Mouse (Mus musculus): ENCODE measurements around the gene Dync1i2.

Gene Dync1i2

DNA sequence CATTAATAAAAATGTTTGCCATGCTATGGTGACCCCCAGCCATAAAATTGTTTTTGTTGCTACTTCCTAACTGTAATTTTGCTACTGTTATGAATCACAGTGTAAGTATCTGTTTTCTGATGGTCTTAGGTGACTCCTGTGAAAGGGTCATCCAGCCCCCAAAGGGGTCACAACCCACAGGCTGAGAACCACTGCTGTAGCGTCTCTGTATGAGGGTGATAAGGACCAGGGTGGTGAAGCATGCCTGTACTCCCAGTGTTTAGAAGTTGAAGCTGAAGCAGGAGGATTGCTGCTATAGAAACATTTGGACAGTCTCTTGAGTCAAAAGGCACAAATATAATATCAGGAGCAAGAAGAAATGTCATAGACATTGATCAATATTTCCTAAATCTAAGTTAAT, 57.8 kb downstream of the Dync1i2 start:
- no peak for DNase-seq (ENCODE audit: low spot score in 2 of 2)

DNA sequence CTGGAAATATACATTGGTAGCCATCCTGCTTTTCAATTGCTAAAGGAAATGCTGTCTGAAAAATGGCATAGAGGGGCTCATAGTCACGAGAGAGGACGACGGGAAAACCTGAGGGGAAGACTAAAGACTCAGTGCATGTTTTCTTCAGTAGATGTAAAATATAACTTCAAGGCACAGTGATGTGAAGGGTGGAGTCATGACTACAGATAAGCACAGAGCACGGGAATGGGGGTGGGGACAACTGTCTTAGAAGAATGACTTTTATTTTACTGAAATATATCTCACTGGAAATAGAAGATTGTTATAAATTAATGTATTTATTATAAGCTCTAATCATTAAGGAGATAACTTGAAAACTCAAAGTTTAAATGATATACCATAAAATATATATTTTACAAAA, 58.6 kb downstream of the Dync1i2 start:
- no peak for DNase-seq (ENCODE audit: low spot score in 2 of 2)

- peak; percentile 39 to 44 for DNase-seq (ENCODE audit: low spot score in 2 of 2)
Observed at GRCm38 (mm10) chr2:71273955-71274679, 62.6 kb downstream of the Dync1i2 start.

- no peak for DNase-seq (ENCODE audit: low spot score in 2 of 2)
Observed at GRCm38 (mm10) chr2:71275734-71276133, 64.2 kb downstream of the Dync1i2 start.

DNA sequence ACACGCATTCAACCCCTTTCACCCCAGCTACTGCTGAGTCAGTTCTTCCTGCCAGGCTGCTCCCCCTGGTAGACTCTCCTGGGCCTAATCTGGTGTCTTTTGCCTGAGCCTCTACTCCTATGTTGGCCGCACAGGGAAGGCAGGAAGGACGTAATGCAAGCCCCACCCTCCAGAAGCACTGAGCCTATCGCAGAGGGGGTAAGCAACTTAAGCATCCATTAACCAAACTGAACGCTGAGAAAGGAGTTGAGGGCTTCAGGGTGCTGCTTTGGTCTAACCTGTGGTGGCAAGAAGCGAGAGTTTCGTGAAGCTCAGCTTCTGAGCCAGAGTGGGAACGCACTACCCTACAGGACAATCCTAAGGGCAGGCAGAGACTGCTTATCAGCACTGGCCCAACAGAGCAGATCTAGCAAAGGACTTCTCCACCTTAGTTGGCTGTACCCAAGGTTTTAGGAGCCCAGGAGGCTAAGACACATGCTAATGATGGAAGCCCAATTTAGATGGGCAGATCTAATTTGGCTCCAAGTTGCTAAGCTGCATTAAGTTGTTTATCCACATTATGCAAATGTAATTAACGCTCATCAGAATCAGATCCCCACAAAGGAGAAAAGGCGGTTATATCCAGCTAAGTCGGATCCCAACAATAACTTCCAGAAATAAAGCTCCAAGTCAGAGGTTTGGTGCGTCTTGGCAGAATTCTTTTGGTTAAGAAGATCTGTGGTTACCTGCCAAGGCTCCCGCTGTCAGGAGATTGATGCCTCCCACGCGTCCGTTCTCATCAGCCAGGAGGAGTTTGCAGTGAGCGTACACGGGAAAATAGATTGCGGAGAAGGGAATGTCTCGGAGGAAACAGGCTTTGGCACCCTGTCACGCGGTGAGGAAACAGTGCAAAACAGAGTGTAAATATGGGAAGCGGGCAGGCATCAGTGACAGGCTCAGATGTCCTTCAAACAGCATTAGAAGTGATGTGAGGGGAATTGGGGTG, 67.6 kb downstream of the Dync1i2 start:
- peak; percentile 54 to 58 for DNase-seq (ENCODE audit: low spot score in 2 of 2)

DNA sequence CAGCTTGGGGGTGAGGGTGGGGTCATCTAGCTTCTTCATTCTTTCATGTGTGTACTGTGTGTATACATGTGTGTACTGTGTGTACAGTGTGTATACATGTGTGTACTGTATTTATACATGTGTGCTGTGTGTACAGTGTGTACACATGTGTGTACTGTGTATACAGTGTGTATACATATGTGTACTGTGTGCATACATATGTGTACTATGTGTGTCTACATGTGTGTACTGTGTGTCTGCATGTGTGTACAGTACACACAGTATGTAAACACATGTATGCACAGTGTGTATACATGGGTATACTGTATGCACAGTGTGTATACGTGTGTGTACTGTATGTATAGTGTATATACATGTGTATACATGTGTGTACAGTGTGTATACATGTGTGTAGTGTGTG, 70.5 kb downstream of the Dync1i2 start:
- DNase-seq (ENCODE audit: low spot score in 2 of 2), result no peak

GRCm38 (mm10) chr2:71290107-71290775, 78.7 kb downstream of the Dync1i2 start:
- peak; percentile 15 to 30 for DNase-seq (ENCODE audit: low spot score in 2 of 2)

DNA sequence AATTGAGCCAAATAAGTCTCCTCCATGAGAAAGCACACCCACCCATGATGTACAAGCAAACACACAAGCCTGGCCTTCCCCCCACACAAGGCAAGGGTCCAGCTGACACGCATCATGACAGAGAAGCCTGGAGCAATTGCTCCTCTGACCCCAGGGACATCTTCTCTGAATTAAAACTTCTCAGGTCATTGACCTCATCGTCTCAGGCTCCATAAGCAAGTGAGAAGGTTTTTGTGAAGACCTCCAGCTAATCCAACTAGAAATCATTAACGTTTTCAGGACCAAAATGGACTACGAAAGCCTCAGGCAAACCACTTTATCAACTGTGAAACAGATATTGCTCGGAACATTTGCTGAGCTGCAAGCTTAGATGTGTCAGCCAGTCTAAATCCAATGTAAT, 80.1 kb downstream of the Dync1i2 start:
- DNase-seq (ENCODE audit: low spot score in 2 of 2), result no peak

GRCm38 (mm10) chr2:71293983-71294382, 82.5 kb downstream of the Dync1i2 start:
- DNase-seq (ENCODE audit: low spot score in 2 of 2), result no peak

DNA sequence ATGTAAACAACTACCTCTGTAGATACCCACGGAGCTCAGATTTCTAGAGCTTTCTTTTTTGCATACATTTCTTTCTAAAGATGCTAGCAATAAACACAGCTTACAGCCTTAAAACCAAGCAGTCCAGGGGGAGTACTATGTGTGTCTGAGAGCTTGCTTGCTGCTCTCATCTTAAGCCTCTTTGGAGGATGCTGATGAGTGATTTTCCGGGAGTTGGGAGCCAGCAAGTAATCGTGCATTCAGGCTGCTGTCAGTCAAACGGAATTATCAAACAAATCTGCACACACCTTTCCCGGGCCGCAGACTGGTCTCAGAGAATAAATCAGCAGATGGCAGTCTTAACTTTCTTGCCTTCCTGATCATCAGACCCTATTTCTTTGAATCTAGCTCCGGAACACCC, 83.0 kb downstream of the Dync1i2 start:
- DNase-seq (ENCODE audit: low spot score in 2 of 2), result no peak

GRCm38 (mm10) chr2:71295844-71296243, 84.3 kb downstream of the Dync1i2 start:
- no peak for DNase-seq (ENCODE audit: low spot score in 2 of 2)

GRCm38 (mm10) chr2:71297501-71297900, 86.0 kb downstream of the Dync1i2 start:
- DNase-seq (ENCODE audit: low spot score in 2 of 2), result no peak

- DNase-seq (ENCODE audit: low spot score in 2 of 2), result no peak
Observed at GRCm38 (mm10) chr2:71298729-71299128, 87.2 kb downstream of the Dync1i2 start.

DNA sequence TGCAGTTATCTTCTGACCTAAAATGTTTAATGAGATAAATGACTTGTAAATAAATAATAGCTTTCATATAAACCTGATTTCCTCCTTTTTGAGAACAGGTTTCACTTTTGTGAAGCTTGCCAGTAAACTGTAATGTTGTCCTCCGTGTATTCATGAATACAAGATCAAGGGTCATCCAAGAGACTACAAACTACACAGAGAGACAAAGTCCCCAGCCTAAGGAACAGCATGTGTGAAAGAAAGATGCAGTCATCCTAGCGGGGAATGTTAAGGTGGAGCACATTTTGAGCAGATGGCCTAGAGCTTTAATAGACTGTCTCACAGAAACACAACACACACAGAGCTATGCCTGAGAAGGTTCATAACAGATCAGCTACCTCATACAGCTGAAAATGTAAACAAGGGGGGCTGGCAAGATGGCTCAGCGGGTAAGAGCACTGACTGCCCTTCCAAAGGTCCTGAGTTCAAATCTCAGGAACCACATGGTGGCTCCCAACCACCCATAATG, 90.7 kb downstream of the Dync1i2 start:
- no peak for DNase-seq (ENCODE audit: low spot score in 2 of 2)

DNA sequence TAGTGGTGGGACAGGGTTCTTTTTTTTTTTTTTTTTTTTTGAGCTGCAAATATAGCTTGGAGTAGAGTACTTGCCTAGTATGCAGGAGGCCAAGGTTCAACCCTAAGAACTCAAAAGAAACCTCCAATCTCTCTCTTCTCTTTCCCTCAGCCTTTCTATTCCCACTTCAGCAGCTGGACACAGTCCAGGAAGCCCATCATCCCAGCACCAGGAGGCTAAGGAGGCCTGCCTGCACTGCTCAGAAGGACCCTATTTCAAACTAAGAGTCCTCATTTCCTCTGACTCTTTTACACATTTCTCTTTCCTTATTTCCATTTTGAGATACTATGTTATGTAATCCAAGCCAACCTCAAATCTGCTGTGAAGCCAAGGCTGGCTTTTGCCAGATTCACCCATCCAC, 91.7 kb downstream of the Dync1i2 start:
- no peak for DNase-seq (ENCODE audit: low spot score in 2 of 2)

DNA sequence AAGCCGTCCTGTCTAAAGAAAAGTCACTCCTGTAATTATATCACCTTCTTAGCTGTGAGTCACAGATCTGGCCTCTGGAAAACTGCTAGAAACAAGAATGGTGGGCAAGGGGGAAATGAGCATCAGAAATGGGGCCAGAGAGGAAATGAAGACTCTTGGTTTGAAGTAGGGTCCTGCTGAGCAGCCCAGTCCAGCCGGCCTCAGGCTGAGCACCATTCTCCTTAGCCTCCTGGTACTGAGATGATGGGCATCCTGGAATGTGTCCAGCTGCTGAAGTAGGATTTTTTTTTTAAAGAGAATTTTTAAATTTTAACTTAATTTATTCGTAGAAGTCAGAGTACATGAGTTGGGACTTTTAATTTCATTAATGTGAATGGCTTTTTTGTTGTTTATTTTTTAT, 93.3 kb downstream of the Dync1i2 start:
- DNase-seq (ENCODE audit: low spot score in 2 of 2), result no peak

GRCm38 (mm10) chr2:71306357-71306756, 94.9 kb downstream of the Dync1i2 start:
- no peak for DNase-seq (ENCODE audit: low spot score in 2 of 2)

DNA sequence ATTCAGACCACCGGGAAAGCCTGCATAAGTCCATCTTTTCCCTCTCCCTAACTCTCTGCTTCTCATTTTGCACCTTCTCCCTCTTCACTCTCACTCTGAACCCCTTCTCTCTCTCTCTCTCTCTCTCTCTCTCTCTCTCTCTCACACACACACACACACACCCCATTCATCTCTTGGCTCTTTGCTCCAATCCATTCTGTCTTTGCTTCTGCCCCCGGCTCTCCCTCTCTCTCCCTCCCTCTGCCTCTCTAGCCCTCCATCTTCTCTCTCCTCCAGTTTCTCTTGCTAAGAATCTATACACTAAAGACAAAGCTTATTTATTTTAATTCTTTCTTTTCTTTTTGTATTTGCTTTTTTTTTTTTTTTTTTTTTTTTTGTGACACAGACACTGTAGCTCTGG, 98.2 kb downstream of the Dync1i2 start:
- DNase-seq (ENCODE audit: low spot score in 2 of 2), result no peak

DNA sequence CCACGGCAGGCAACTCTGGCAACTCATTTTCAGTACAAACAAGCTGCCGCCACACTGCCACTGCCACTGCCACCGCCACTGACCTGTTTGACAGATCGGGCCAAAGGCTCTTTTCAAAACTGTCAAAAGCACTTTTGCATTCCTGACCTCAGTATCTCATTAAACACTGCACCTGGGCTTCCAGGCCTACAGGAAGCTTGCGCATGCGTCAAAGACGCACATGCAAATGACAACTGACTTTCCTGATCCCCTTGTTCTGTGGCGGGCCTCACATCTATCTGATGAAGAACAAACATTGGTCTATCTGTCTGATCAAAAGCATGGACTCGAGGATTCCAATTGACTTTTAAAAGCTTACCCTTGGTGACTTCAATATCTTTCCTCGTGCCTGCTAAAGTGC, 100.6 kb downstream of the Dync1i2 start:
- DNase-seq (ENCODE audit: low spot score in 2 of 2), result no peak
